Mouse (Mus musculus): ENCODE measurements around the gene Zfp91. TPM values are rescaled to one million over a fixed set of nuclear protein-coding genes. Genes with fewer than 3 reads are reported as not detected.
A peak's percentile ranks its signal among the peaks of the same experiment; 100 is the strongest.

The Zfp91 gene
- 14.1 and 14.7 TPM in 2 replicates for polyA plus RNA-seq (2015; fragmentation: Nextera tagmentation; extraction: Ambion mirVana)

DNA sequence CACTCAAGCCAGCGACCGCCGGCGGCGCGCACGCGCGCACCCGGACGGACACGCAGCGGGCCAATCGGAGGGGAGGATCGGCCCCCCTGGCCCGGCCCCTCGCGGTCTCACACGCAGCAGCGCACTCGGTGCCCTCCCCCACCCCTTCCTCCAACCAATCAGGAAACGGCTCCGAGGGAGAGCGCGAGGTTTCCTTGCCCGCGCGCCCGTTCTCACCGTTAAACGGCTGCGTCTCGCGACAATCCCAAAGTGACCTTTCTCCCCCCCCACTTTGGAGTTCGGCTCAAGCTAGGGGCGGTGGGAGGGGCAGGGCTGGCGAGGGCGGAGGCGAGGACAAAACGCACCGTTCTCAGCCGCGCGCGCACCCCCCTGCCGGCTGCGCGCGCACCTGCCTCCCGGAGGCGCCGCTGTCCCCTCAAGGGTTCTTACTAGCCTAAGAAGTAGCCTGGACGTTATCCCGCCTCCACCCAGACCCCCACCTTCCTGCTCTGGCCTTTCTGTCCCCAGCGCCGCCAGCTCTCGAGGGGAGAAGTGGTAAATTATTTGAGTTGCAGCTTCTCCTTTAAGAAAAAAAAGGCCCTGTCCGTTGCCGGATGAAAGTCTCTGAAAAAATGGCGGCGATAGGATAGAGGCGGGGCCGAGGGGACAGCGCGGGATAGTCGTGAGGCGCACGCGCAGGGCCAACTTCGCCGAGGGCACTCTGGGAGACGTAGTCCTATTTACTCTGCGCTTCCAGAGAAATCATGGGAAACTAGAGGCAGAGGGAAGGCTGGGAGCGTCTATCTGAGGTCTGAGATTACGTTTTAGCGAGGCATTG is at the start of gene Zfp91, which contains the start of gene Lpxn:
TSS of gene Zfp91 (minus strand) at position 616 of the 817 bp plus-strand sequence.
TSS of gene Lpxn (plus strand) at position 683 of the 817 bp plus-strand sequence.
- ATAC-seq (ENCODE audit: borderline replicate concordance, extremely low read depth, low FRiP score, low TSS enrichment), result peak; percentile 96
- H3K27me3 ChIP-seq, result no peaks in the 10 kb centered on the region
- WGBS, result under 1% methylated on average over 61 of the region's 76 CpGs
- H3K4me2 ChIP-seq, result peak within 1 kb of the TSS; percentile 79
- H3K4me3 ChIP-seq, result peak within 1 kb of the TSS; percentile 98
- H3K9me3 ChIP-seq, result no peaks in the 10 kb centered on the region
- H3K4me1 ChIP-seq, result peaks cover 7% of the 10 kb centered on the region
- peak within 1 kb of the TSS; percentile 100 for H3K27ac ChIP-seq
- H3K36me3 ChIP-seq, result no peaks in the 10 kb centered on the region
- peak within 1 kb of the TSS; percentile 99 for H3K9ac ChIP-seq

DNA sequence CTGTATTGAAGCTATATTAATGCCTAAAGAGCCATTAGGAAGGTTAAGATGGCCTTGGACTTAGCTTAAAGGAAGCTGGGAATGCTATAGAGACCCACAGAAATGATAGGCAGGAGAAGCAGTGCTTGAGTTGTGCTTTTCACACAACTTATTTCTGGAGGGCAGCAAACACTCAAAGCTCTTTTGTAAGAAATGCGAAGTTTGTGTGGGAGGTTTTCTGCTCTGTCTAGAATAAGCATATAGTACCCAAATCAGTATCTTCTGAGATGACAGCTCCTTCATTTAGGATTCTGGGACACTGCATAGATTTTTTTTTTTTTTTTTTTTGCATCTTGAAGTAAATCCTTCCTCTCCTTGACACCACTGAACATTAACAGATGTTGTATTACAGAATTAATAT is 42.6 kb upstream of the Zfp91 start:
- WGBS, result 89% methylated on average over 1 of the region's 1 CpGs
- no peak for ATAC-seq (ENCODE audit: borderline replicate concordance, extremely low read depth, low FRiP score, low TSS enrichment)
- Histone ChIP-seq H3K9ac (no peak overlapping the region), H3K4me2 (no peak overlapping the region), H3K9me3 (no peaks in the 10 kb centered on the region), H3K36me3 (no peaks in the 10 kb centered on the region), H3K27ac (no peak overlapping the region), H3K4me1 (no peaks in the 10 kb centered on the region), H3K4me3 (no peak overlapping the region), H3K27me3 (no peaks in the 10 kb centered on the region)

DNA sequence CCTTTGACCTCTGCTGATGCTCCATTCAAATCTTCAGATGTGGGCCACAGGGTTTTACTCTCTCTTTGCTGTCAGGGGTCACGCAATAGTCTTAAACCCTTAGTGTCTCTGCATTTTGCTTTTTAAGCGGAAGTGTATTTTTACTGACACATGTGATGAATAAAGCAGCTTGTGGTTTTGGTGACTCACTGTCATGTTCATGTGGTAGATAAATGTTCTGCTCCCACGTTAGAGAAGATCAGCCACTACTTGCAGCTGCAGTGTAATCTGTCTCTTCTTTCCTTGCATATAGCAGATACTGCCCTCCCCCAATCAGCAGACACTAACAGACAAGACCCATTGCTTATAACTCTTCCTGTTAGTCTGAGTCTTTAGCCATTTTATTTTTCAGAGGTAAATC is 37.7 kb upstream of the Zfp91 start:
- Histone ChIP-seq H3K9me3 (no peaks in the 10 kb centered on the region), H3K4me1 (no peaks in the 10 kb centered on the region), H3K4me2 (no peak overlapping the region), H3K9ac (no peak overlapping the region), H3K27me3 (no peaks in the 10 kb centered on the region), H3K4me3 (no peak overlapping the region), H3K27ac (no peak overlapping the region), H3K36me3 (no peaks in the 10 kb centered on the region)
- 69% methylated on average over 3 of the region's 3 CpGs for WGBS
- peak; percentile 35; the same call in 1 of the 2 replicates for ATAC-seq (ENCODE audit: borderline replicate concordance, extremely low read depth, low FRiP score, low TSS enrichment)

DNA sequence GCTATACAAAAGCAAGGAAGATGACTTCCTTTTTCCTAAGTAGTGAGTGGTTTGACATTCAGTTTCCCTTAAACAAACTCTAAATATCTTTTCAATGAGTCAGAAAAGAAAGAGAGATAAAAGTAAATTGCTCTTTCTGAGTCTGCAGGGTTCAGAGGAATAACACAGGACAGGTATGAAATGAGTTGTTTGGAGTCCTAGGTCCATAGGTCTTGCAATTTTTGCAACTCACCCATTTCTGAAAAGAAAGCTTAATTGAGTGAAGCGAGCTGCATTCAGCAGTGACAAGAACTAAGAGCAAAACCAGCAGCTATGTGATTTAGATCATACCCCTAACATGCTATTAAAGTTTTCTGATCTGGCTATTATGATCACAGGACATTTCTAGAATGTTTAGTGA is 35.6 kb upstream of the Zfp91 start:
- Histone ChIP-seq H3K9ac (no peak overlapping the region), H3K27ac (no peak overlapping the region), H3K4me1 (no peaks in the 10 kb centered on the region), H3K4me3 (no peak overlapping the region), H3K36me3 (no peaks in the 10 kb centered on the region), H3K27me3 (no peaks in the 10 kb centered on the region), H3K9me3 (no peaks in the 10 kb centered on the region), H3K4me2 (no peak overlapping the region)
- no peak for ATAC-seq (ENCODE audit: borderline replicate concordance, extremely low read depth, low FRiP score, low TSS enrichment)
- WGBS, result 68% methylated on average over 1 of the region's 1 CpGs

DNA sequence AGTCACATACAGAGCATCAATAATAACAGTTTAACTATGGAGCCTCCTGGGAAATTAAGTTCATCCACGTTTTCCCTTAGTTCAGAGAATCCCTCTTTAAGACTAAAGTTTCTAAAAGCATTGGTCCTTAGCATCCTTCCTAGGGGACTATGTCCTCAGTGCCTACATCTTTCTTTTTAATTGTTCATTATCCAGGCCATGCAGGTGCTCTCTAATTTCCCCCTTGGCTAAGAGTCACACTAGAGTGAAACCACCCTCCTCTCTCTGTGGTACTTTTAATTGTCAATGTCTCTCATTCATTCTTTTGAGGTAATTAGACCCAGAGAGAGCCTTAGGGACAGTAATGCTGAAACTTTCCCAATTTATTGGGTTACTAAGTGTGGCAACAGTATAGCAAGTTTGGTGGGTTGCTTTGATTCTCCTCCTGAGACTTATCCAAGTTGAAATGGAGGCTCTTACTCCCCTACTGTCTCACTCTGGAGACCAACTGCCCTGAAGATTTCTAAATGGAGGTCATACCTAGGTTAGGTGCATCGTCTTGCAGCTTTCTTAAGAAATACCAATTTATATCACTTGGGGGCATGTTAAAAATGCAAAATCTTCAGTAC is 35.0 kb upstream of the Zfp91 start:
- H3K27ac ChIP-seq, result no peak overlapping the region
- H3K9me3 ChIP-seq, result no peaks in the 10 kb centered on the region
- H3K36me3 ChIP-seq, result no peaks in the 10 kb centered on the region
- no peak overlapping the region for H3K4me3 ChIP-seq
- H3K27me3 ChIP-seq, result no peaks in the 10 kb centered on the region
- H3K4me2 ChIP-seq, result no peak overlapping the region
- no peak for ATAC-seq (ENCODE audit: borderline replicate concordance, extremely low read depth, low FRiP score, low TSS enrichment)
- 62% methylated on average over 2 of the region's 2 CpGs for WGBS
- no peak overlapping the region for H3K9ac ChIP-seq
- H3K4me1 ChIP-seq, result no peaks in the 10 kb centered on the region

DNA sequence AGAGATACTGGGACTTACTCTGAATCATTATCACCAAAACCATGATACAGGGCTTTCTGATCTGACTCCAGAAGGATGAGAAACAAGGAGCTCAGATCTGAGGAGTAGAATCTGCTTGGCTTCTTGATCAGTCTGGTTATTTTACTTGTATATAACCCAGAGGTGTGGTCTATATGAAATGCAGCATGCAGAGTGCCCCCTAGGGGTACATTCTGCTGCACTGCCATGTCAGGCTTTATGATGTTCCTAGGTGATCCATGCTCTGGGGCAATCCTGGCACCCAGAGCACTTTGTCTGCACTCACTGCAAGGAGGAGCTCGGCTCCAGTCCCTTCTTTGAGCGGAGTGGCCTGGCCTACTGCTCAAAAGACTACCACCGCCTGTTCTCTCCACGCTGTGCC is 28.6 kb upstream of the Zfp91 start:
- Histone ChIP-seq H3K9ac (no peak overlapping the region), H3K4me2 (no peak overlapping the region), H3K4me3 (no peak overlapping the region), H3K4me1 (no peaks in the 10 kb centered on the region), H3K36me3 (no peaks in the 10 kb centered on the region), H3K9me3 (no peaks in the 10 kb centered on the region), H3K27me3 (no peaks in the 10 kb centered on the region), H3K27ac (no peak overlapping the region)
- WGBS, result 73% methylated on average over 4 of the region's 4 CpGs
- ATAC-seq (ENCODE audit: borderline replicate concordance, extremely low read depth, low FRiP score, low TSS enrichment), result no peak

DNA sequence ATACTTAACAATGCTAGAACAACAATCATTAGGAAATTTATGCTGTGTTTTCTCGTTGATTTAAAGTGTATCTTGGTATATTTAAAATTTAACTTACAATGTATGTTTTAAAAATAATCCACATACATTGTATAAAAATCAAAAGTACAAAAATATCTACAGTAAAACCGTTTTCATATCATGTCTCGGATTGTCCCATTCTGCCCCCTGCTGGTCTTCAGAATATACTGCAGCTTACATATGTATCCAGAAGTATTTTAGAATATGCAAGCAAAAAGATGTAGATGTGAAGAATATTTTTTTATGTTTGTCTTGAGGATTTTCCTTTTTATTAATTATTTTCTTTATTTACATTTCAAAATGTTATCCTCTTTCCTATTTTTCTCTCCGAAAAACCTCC is 24.5 kb upstream of the Zfp91 start:
- Histone ChIP-seq H3K4me1 (no peaks in the 10 kb centered on the region), H3K9me3 (no peaks in the 10 kb centered on the region), H3K36me3 (no peaks in the 10 kb centered on the region), H3K27ac (no peak overlapping the region), H3K9ac (no peak overlapping the region), H3K4me2 (no peak overlapping the region), H3K4me3 (no peak overlapping the region), H3K27me3 (no peaks in the 10 kb centered on the region)
- WGBS, result 15% methylated on average over 4 of the region's 4 CpGs
- ATAC-seq (ENCODE audit: borderline replicate concordance, extremely low read depth, low FRiP score, low TSS enrichment), result no peak

DNA sequence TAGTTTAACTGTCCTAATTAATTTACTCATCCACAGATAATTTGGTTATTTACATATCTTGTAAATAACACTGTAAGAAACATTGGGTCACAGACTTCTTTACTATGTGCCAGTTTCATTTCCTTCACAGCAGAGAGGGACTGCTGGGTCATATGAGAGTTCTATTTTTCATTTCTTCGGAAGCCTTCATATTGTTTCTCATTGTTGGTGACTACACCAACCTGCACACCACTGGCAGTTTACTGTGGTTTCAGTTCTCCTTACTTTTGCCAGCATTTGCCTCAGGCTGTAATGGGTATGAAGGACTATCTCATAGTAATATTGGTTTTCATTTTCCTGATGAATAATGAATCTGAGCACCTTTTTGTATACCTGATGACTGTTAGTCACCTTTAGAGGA is 22.6 kb upstream of the Zfp91 start:
- H3K36me3 ChIP-seq, result no peaks in the 10 kb centered on the region
- ATAC-seq (ENCODE audit: borderline replicate concordance, extremely low read depth, low FRiP score, low TSS enrichment), result no peak
- H3K27me3 ChIP-seq, result no peaks in the 10 kb centered on the region
- whole genome bisulfite sequencing, result 74% methylated on average over 1 of the region's 1 CpGs
- no peak overlapping the region for H3K9ac ChIP-seq
- H3K4me3 ChIP-seq, result no peak overlapping the region
- H3K4me1 ChIP-seq, result no peaks in the 10 kb centered on the region
- H3K9me3 ChIP-seq, result no peaks in the 10 kb centered on the region
- H3K4me2 ChIP-seq, result no peak overlapping the region
- no peak overlapping the region for H3K27ac ChIP-seq

DNA sequence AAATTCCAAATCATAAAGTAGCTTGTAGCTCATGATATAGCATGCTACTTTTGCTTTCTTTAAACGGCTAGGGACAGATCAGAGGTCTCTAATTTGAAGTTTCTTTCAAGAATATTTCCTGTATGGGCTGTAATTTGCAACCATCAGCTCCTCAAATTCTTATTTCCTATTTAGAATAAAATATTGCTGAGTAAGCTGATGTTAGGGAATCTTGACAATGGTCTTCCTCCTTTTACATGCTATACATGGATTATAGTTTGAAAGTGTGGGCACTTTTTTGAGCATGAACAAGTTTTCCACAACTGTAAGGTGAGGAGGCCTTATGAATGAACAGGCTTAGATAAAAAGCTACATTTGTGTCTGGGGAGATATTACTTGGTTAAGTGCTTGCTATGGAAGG is 18.0 kb upstream of the Zfp91 start:
- Histone ChIP-seq H3K27ac (no peak overlapping the region), H3K27me3 (no peaks in the 10 kb centered on the region), H3K4me1 (no peaks in the 10 kb centered on the region), H3K9me3 (no peaks in the 10 kb centered on the region), H3K4me3 (no peak overlapping the region), H3K4me2 (no peak overlapping the region), H3K36me3 (no peaks in the 10 kb centered on the region), H3K9ac (no peak overlapping the region)
- 73% methylated on average over 1 of the region's 1 CpGs for WGBS
- ATAC-seq (ENCODE audit: borderline replicate concordance, extremely low read depth, low FRiP score, low TSS enrichment), result no peak

DNA sequence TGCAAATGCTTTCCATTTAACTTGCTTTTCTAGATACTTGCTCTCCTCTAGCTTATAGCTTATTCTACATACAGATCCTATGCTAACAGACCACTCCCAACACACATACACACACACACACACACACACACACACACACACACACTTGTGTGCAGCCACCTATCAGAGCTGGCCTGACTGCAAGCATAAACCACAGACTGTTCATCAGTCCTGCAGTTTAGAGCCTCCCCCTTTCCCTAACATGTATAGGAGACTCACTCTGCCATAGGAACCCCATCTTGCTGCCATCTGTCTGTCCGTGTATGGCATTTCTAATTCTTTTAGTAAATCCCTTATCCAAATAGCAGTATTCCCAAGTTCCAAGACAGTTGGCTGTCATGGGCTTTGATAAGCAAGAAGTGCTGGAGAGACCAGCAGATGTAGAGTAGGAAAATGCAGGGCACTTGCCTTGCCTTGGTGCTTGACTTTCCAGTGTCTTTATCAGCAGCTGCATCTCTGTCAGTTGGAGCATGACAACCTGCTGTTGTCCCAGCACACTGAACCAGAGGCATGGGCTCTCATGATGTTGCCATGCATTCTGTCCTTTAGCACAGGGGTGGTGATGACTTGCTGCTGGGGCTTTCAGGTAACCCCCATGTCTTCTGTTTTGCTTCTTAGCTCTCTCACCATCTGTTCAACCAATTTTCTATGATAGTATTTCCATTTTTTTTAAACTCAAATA is 16.9 kb upstream of the Zfp91 start:
- Histone ChIP-seq H3K4me3 (no peak overlapping the region), H3K9ac (no peak overlapping the region), H3K27me3 (no peaks in the 10 kb centered on the region), H3K36me3 (no peaks in the 10 kb centered on the region), H3K4me2 (no peak overlapping the region), H3K27ac (no peak overlapping the region), H3K9me3 (no peaks in the 10 kb centered on the region), H3K4me1 (no peaks in the 10 kb centered on the region)
- 63% methylated on average over 1 of the region's 1 CpGs for WGBS
- no peak for ATAC-seq (ENCODE audit: borderline replicate concordance, extremely low read depth, low FRiP score, low TSS enrichment)

DNA sequence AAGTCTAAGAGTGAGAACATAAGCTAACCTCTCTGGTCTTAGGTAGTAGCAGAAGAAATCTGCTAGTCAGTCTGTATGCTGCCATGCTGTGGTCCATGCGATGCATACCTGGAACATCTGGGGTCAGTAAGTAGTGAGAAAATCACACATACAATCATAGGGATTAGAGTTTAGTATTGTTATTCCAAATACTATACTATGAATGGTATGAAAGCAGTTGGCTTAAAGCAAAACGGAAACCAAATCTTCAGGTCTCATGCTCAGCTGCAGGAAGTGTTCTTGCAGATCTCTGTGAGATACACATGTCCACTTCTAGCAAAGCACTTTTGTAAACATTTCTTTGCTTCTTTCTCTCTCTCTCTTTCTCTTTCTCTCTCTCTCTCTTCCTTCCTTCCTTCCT is 10.3 kb upstream of the Zfp91 start:
- Histone ChIP-seq H3K4me3 (no peak overlapping the region), H3K9me3 (no peaks in the 10 kb centered on the region)
- no peak for ATAC-seq (ENCODE audit: borderline replicate concordance, extremely low read depth, low FRiP score, low TSS enrichment)

DNA sequence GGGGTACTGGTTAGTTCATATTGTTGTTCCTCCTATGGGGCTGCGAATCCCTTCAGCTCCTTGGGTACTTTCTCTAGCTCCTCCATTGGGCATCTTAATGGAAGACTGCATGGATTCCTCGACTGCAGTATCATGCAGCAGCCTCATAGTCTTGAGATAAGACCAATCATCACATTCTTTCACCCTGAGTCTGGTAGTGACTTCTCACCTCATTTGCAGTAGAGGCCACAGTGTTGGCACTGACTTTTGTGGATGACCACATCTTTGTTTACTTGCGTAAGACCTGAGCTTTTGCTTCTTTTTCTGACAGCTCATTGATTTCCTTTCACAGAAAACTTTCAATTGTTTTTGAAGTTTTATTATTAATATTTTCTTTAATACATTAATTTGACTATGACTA is 9.8 kb upstream of the Zfp91 start:
- H3K9me3 ChIP-seq, result no peaks in the 10 kb centered on the region
- no peak overlapping the region for H3K27ac ChIP-seq
- H3K27me3 ChIP-seq, result no peaks in the 10 kb centered on the region
- H3K4me1 ChIP-seq, result no peaks in the 10 kb centered on the region
- no peak overlapping the region for H3K4me2 ChIP-seq
- no peaks in the 10 kb centered on the region for H3K36me3 ChIP-seq
- no peak for ATAC-seq (ENCODE audit: borderline replicate concordance, extremely low read depth, low FRiP score, low TSS enrichment)
- H3K4me3 ChIP-seq, result no peak overlapping the region
- H3K9ac ChIP-seq, result no peak overlapping the region
- WGBS, result 73% methylated on average over 3 of the region's 3 CpGs

More for the DNA sequence above, 10.3 kb upstream of the Zfp91 start:
- Histone ChIP-seq H3K9ac (no peak overlapping the region), H3K4me1 (no peaks in the 10 kb centered on the region), H3K36me3 (no peaks in the 10 kb centered on the region), H3K27me3 (no peaks in the 10 kb centered on the region), H3K4me2 (no peak overlapping the region), H3K27ac (no peak overlapping the region)
- 74% methylated on average over 2 of the region's 2 CpGs for WGBS

Measured in lung, embryonic 15.5 days (tissue).